Mouse (Mus musculus) CD4-positive, CD25-positive, alpha-beta regulatory T cell (primary cell): ENCODE data around the gene Tcte1. TPM values are rescaled to one million over a fixed set of nuclear protein-coding genes. Genes with fewer than 3 reads are reported as not detected.

Source experiments
- polyA plus RNA-seq: library from polyadenylated mRNA; unstranded; fragments of 100-300 nt; shearing (Covaris generic); gene quantifications from one replicate; pipeline ENCODE4 v1.2.1, GENCODE M21; 2017

The Tcte1 gene
- not detected for polyA plus RNA-seq

GRCm38 (mm10) chr17:45523263-45523662, at the start of gene Tcte1:
Gene Tcte1 (plus strand): TSS chr17:45523434.

GRCm38 (mm10) chr17:45474669-45475465, 48.4 kb upstream of the Tcte1 start, which contains the start of gene Spats1:
Gene Spats1 (minus strand): TSS chr17:45475415.

DNA sequence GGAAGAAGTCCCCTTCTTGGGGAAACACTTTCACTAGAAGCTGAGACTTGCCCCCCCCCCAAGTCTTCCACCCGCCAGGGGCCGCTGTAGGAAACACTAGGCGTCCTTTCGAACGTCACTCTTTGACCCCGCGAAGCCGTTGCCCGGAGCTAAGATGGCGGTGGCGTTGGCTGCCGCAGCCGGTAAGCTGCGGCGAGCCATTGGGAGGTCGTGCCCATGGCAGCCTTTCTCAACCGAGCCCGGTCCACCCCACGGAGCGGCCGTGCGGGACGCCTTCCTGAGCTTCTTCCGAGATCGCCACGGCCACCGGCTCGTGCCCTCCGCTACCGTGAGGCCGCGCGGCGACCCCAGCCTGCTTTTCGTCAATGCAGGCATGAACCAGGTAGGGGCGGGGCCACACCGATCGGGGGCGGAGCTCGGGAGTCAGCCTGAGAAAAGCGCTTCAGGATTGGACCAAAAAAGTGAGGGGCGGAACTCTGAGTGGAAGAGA, 16.5 kb upstream of the Tcte1 start, which contains the start of gene Aars2:
Gene Aars2, plus strand, starts transcription at position 142 of the 490 bp plus-strand sequence.

GRCm38 (mm10) chr17:45549617-45550181, 26.5 kb downstream of the Tcte1 start, which contains the start of gene Tmem151b:
Gene Tmem151b (minus strand): TSS chr17:45549677.

GRCm38 (mm10) chr17:45555452-45556106, 32.3 kb downstream of the Tcte1 start, which contains the start of gene Nfkbie:
Gene Nfkbie (plus strand): TSS chr17:45555703.

DNA sequence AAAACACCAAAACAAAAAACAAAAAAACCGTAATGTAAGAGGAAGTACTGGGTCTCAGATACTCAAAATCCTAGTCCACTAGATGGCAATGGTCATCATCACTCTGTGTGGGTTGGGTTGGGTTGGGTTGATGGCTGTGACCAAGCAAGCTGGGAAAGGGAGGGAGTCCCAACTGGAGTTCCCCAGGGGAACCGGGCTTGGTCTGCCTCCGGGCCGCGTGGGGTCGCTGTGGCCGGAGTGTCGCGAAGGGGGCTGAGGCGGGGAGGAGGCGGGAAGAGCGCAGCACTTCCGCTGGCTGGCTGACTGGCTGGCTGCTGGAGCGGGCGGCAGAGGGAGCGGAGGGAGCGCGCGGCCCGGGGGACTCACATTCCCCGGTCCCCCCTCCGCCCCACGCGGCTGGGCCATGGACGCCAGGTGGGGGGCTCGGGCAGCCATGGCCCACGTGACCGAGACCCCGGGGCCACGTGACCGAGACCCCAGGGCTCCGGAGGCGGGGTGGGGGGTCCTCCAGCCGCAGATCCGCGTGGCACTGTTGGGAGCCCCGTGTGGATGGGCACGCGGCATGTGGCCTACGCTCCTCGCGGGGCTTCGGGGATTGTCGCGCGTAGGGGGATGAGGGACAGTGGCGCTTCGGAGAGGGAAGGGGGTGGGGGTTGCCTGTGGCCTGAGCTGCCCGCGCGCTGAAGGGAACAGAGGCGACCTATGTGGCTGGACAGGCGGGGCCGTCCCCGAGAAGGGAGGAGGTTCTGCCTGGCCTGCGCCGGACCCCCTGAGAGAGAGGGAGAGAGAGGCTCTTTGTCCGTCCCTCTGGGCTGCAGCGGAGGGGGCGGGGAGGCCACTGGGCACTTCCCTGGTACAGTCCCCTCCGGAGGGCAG, 40.7 kb downstream of the Tcte1 start, which contains the start of gene Slc35b2:
Gene Slc35b2, plus strand, starts transcription at position 220 of the 876 bp plus-strand sequence.

GRCm38 (mm10) chr17:45573087-45573779, 50.0 kb downstream of the Tcte1 start, which contains the start of gene Hsp90ab1:
Gene Hsp90ab1 (minus strand): TSS chr17:45573271.

Other genes with a start within 250 kb of the Tcte1 start
- 83.4 TPM for gene Cdc5l, start 89.7 kb upstream of the Tcte1 start, polyA plus RNA-seq
- gene Spats1, start 48.0 kb upstream of the Tcte1 start, polyA plus RNA-seq = 0.62 TPM
- 14.7 TPM for gene Aars2, start 16.6 kb upstream of the Tcte1 start, polyA plus RNA-seq
- 0.05 TPM for gene Tmem151b, start 26.2 kb downstream of the Tcte1 start, polyA plus RNA-seq
- gene Nfkbie, start 32.3 kb downstream of the Tcte1 start, polyA plus RNA-seq = 64.8 TPM
- gene Slc35b2, start 40.4 kb downstream of the Tcte1 start, polyA plus RNA-seq = 59.6 TPM
- gene Hsp90ab1, start 49.8 kb downstream of the Tcte1 start, polyA plus RNA-seq = 678 TPM
- 128 TPM for gene Slc29a1, start 76.2 kb downstream of the Tcte1 start, polyA plus RNA-seq
- gene Mymx, start 78.7 kb downstream of the Tcte1 start, polyA plus RNA-seq = not detected
- gene Capn11, start 135.9 kb downstream of the Tcte1 start, polyA plus RNA-seq = not detected
- 68.3 TPM for gene Mrpl14, start 162.9 kb downstream of the Tcte1 start, polyA plus RNA-seq
- gene Tmem63b, start 163.5 kb downstream of the Tcte1 start, polyA plus RNA-seq = 13.0 TPM
- gene 1600014C23Rik, start 210.4 kb downstream of the Tcte1 start, polyA plus RNA-seq = not detected